Mouse (Mus musculus) heart, postnatal 0 days (tissue): ENCODE measurements at regions not wholly inside any gene's neighbourhood (a gene's known extent, or its start where the extent isn't known, plus 50 kb on each side); places are given as distances from the start of the nearest gene placed in this dataset.

Source experiments
- ATAC-seq: fragments of 200-750 bp; cut with Nextera tagmentation; 2 replicates; pipeline ENCODE4 v1.8.0; 2017; ENCODE audit warnings: low read depth, moderate number of reproducible peaks, moderate library complexity; ENCODE audit not compliant: insufficient read depth
- DNase-seq: peaks from one replicate; pipeline ENCODE4 v3.0.0-alpha.2; 2016; ENCODE audit warnings: low spot score
- H3K27ac ChIP-seq: fragments of 300-500 bp; sonication (generic); 2 replicates; pipeline ENCODE4 v1.5.1; 2014; ENCODE audit warnings: low read depth, mild to moderate bottlenecking
- H3K27me3 ChIP-seq: fragments of 300-500 bp; sonication (generic); 2 replicates; pipeline ENCODE4 v1.6.1; 2014; ENCODE audit warnings: low read length, mixed read lengths; ENCODE audit not compliant: control insufficient read depth, insufficient read depth
- H3K36me3 ChIP-seq: fragments of 300-500 bp; sonication (generic); replicated peaks from 2 replicates; pipeline ENCODE4 v1.6.1; 2014; ENCODE audit warnings: low read length, mixed read lengths; ENCODE audit not compliant: control insufficient read depth, insufficient read depth
- H3K4me1 ChIP-seq: fragments of 300-500 bp; sonication (generic); 2 replicates; pipeline ENCODE4 v1.6.1; 2014; ENCODE audit warnings: antibody characterized with exemption; ENCODE audit not compliant: control insufficient read depth, insufficient read depth
- H3K4me2 ChIP-seq: fragments of 300-500 bp; sonication (generic); 2 replicates; pipeline ENCODE4 v1.6.1; 2014; ENCODE audit warnings: low read depth, mild to moderate bottlenecking, low read length, moderate library complexity
- H3K4me3 ChIP-seq: fragments of 300-500 bp; sonication (generic); 2 replicates; pipeline ENCODE4 v1.5.1; 2014; ENCODE audit warnings: low read depth, low read length
- H3K9ac ChIP-seq: fragments of 300-500 bp; sonication (generic); replicated peaks from 2 replicates; pipeline ENCODE4 v1.6.1; 2014; ENCODE audit warnings: low read depth, low read length, mixed read lengths
- H3K9me3 ChIP-seq: fragments of 300-500 bp; sonication (generic); replicated peaks from 2 replicates; pipeline ENCODE4 v1.6.1; 2016; ENCODE audit warnings: low read length; ENCODE audit not compliant: control insufficient read depth
- CTCF ChIP-seq: IDR thresholded peaks from 2 replicates; pipeline ENCODE4 v1.5.1; 2016; ENCODE audit warnings: antibody characterized with exemption, control low read depth, low read depth
- EP300 ChIP-seq: IDR thresholded peaks from 2 replicates; pipeline ENCODE4 v1.6.1; 2016; ENCODE audit warnings: antibody characterized with exemption, low read depth
- WGBS: fragments of 180-500 bp; shearing (Covaris S2); extraction: QIAGEN DNeasy Blood & Tissue Kit; methylation state at CpG from one replicate; pipeline ENCODE4 v1.1.7; 2014; 5-methylcytosine and 5-hydroxymethylcytosine counted together

GRCm38 (mm10) chr4:81005507-81006328 lies 95.3 kb downstream of the Lurap1l start:
- Histone ChIP-seq H3K27ac (no peak overlapping the region), H3K9ac (no peak overlapping the region), H3K4me2 (no peak overlapping the region), H3K36me3 (no peaks in the 10 kb centered on the region), H3K27me3 (no peaks in the 10 kb centered on the region), H3K4me1 (no peaks in the 10 kb centered on the region), H3K4me3 (no peak overlapping the region), H3K9me3 (peaks cover 3% of the 10 kb centered on the region)
- no peak for TF ChIP-seq CTCF
- no peak for TF ChIP-seq EP300
- no peak for DNase-seq
- ATAC-seq: no peak
- WGBS: 40% methylated on average over 7 of the region's 7 CpGs

GRCm38 (mm10) chr4:81006546-81006945 lies 96.1 kb downstream of the Lurap1l start:
- 79% methylated on average over 1 of the region's 1 CpGs for WGBS
- Histone ChIP-seq H3K4me1 (no peaks in the 10 kb centered on the region), H3K27me3 (no peaks in the 10 kb centered on the region), H3K9ac (no peak overlapping the region), H3K9me3 (no peaks in the 10 kb centered on the region), H3K27ac (no peak overlapping the region), H3K36me3 (no peaks in the 10 kb centered on the region), H3K4me2 (no peak overlapping the region), H3K4me3 (no peak overlapping the region)
- TF ChIP-seq EP300: no peak
- no peak for TF ChIP-seq CTCF
- ATAC-seq (no peak), DNase-seq (no peak)

GRCm38 (mm10) chr4:81021850-81022249 lies 111.4 kb downstream of the Lurap1l start:
- WGBS: 82% methylated on average over 2 of the region's 2 CpGs
- Histone ChIP-seq H3K36me3 (no peaks in the 10 kb centered on the region), H3K9me3 (no peaks in the 10 kb centered on the region), H3K4me1 (no peaks in the 10 kb centered on the region), H3K9ac (no peak overlapping the region), H3K27ac (no peak overlapping the region), H3K4me3 (no peak overlapping the region), H3K4me2 (no peak overlapping the region), H3K27me3 (no peaks in the 10 kb centered on the region)
- ATAC-seq (no peak), DNase-seq (no peak)
- TF ChIP-seq EP300 (no peak), CTCF (no peak)

- TF ChIP-seq EP300 (no peak), CTCF (no peak)
- Histone ChIP-seq H3K36me3 (no peaks in the 10 kb centered on the region), H3K4me3 (no peak overlapping the region), H3K27ac (no peak overlapping the region), H3K4me1 (no peaks in the 10 kb centered on the region), H3K9me3 (no peaks in the 10 kb centered on the region), H3K27me3 (no peaks in the 10 kb centered on the region), H3K4me2 (no peak overlapping the region), H3K9ac (no peak overlapping the region)
- WGBS: 53% methylated on average over 14 of the region's 14 CpGs
- DNase-seq (no peak), ATAC-seq (no peak)
Observed at GRCm38 (mm10) chr4:81023436-81023983, 113.1 kb downstream of the Lurap1l start.

- WGBS: 81% methylated on average over 1 of the region's 1 CpGs
- Histone ChIP-seq H3K27me3 (no peaks in the 10 kb centered on the region), H3K36me3 (no peaks in the 10 kb centered on the region), H3K4me1 (no peaks in the 10 kb centered on the region), H3K9me3 (no peaks in the 10 kb centered on the region), H3K4me3 (no peak overlapping the region), H3K9ac (no peak overlapping the region), H3K27ac (no peak overlapping the region), H3K4me2 (no peak overlapping the region)
- DNase-seq (no peak), ATAC-seq (no peak)
- TF ChIP-seq CTCF (no peak), EP300 (no peak)
Observed at GRCm38 (mm10) chr4:81027558-81027957, 117.1 kb downstream of the Lurap1l start.
